Mouse (Mus musculus) heart, postnatal 4 days (tissue): ENCODE data around the gene Defb13. TPM values are rescaled to one million over a fixed set of nuclear protein-coding genes. Genes with fewer than 3 reads are reported as not detected.
"Not testable (repeated sequence)": the region's sequence is repeated elsewhere in the genome, so short reads cannot be mapped to it uniquely, and the experiment has no call there.

Experiments
- DNase-seq: peaks from one replicate; pipeline ENCODE4 v3.0.0; 2021
- total RNA-seq, 2 experiments: library from RNA; stranded (reverse); gene quantifications; 2 replicates each; pipeline ENCODE4 v1.2.3; 2021

Gene Defb13
- total RNA-seq: not detected

GRCm38 (mm10) chr8:21946462-21946861 lies at the start of gene Defb13:
Defb13 (plus strand) TSS chr8:21946762.
- no peak for DNase-seq

DNA sequence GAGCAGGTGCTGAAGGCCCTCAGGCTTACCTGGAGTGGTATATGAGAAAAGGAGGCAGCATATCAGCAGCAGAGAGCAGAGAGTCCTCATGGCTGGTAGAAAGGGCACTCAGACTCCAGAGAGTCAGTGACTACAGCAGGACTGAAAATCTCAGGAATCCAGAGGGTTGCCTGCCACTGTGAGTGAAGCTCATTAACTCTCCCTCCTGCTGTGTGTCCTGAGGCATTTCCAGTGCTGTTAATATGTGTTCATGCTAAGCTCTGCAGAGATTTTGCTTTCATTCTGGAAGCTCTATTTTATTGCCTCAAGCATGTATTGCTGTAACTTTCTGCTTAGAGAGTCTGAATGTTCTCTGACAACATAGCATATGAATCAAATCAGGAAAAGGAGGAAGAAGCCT lies 40.3 kb upstream of the Defb13 start, which contains the start of gene Defb11:
Gene Defb11, minus strand, starts transcription at position 123 of the 400 bp plus-strand sequence.
- not testable (repeated sequence) for DNase-seq

GRCm38 (mm10) chr8:21911931-21912330 lies 34.6 kb upstream of the Defb13 start:
- DNase-seq: no peak

DNA sequence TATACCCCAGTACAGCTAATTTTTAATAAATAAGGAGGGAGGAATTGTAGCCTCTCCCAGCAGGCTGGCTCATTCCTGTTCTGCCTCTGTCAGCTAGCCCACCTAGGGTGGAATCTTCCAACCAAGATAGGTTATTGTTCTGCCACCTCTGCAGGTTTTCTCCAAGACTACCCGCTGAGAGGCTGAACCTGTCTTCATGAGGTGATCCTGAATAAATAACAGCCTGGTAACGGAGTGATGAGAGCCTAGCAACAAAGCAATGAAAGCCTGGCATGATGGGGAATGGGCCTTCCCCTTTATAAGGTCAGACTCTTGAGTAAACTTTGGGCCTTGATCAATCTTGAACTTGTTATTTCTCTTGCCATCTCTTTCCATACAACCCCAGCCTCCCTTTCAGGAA lies 34.0 kb upstream of the Defb13 start:
- DNase-seq: no peak

- DNase-seq: no peak
Observed at GRCm38 (mm10) chr8:21915625-21916024, 30.9 kb upstream of the Defb13 start.

- DNase-seq: not testable (repeated sequence)
Observed at GRCm38 (mm10) chr8:21930754-21931153, 15.8 kb upstream of the Defb13 start.

DNA sequence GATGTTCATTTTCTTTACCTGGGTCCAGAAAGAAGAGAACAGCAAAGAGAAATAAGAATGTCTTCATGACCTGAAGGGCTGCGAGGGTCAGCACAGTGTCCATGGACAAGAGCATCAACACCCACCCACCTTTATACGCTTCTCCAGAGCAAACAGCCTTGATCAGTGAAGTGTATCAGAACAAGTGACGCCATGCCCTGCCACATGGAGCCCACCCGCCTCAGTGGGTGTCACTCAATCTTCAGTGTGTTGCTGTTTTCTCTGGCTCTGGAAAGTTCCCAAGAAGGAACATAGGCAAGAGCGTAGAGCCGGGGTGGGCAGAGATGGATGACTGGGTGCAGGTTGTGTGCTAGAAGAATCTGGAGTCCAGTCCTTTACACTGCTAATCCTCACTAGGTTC lies 14.0 kb upstream of the Defb13 start, which contains the start of gene Defb15:
Gene Defb15, minus strand, starts transcription at position 101 of the 400 bp plus-strand sequence.
- no peak for DNase-seq

- not testable (repeated sequence) for DNase-seq
Observed at GRCm38 (mm10) chr8:21938052-21938451, 8.5 kb upstream of the Defb13 start, which contains the start of gene Defb35. Defb35 (plus strand) TSS chr8:21938352.

DNA sequence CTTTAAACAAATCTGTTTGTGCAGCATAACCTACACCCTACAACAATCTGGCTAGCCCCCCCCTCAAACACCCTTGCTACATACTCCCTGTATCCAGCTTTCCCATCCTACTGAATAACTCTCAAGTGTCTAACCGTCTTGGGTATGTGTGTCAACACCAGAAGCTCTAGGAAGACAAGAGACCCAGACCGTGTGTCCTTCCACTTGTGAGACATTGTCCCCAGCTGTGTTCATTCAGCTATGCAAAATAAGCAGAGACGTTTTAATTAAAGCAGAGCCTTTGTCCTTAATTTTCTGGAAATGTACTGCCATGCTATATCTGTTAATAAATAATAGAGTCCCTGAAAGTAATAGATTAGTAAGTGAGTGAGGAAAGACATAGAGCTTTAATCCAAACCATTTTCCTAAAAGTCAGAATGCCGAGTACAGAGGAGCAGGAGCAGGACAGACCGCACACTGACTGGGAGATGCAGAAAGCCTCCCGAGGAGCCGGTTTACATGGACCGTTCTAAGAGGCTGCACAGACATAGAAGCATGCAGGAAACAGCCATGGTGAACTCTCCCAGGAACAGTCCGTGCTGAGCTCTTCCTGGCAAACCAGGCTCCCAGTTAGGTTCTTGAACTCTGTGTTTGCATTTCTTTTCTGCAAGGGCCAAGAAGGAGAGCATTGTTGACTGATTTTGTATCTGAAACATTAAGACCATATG lies 902 bp downstream of the Defb13 start:
- no peak for DNase-seq

- DNase-seq: peak; percentile 40
Observed at GRCm38 (mm10) chr8:21955321-21955720, 8.8 kb downstream of the Defb13 start.

- DNase-seq: no peak
Observed at GRCm38 (mm10) chr8:21956336-21956735, 9.8 kb downstream of the Defb13 start.

- no peak for DNase-seq
Observed at GRCm38 (mm10) chr8:21958414-21958813, 11.9 kb downstream of the Defb13 start, which contains the start of gene Fam90a1a. Fam90a1a (plus strand) TSS chr8:21958714.

GRCm38 (mm10) chr8:21966646-21967045 lies 20.1 kb downstream of the Defb13 start:
- DNase-seq: no peak

GRCm38 (mm10) chr8:21969475-21969874 lies 22.9 kb downstream of the Defb13 start, which contains the start of gene Ccdc70:
Ccdc70 (plus strand) TSS chr8:21969775.
- no peak for DNase-seq

DNA sequence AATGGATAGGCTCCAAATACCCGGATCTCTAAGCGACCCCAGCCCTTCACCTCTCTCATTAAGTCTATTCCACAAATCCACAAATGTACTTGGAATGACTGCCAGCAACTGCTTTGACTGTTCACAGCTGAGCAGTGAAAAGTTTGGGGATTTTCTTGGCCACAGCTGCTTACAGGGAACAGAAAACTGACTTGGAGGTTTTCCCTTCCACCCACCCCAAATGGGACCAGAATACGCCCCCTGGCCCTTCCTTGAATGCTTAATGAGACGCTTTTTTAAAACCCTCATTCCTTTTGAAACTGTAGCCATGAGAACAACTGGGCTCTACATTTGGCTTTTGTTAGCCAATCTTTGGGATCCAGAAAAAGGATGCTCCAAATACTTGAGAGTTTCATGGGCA lies 31.6 kb downstream of the Defb13 start:
- DNase-seq: no peak

GRCm38 (mm10) chr8:21981664-21982337 lies 35.2 kb downstream of the Defb13 start:
- DNase-seq: no peak

DNA sequence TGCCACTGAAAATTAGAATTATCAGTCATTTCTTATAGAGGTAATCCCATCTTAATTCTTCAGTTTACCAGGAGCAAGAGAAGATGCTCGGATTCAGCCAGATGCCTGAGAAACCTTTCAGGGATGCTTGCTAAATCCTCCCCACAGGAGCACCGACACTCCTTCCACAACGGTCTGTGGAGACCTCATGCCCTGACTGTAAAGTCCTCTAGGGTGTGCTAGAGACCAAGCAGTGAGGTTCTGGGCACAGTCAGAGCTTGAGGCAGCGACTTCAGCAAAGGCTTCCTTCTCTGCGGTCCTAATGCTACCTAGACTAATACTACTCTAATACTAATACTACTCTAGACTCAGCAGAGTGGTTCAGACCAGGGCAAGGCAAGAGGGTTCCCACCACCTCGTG lies 45.6 kb downstream of the Defb13 start:
- peak; percentile 59 for DNase-seq

DNA sequence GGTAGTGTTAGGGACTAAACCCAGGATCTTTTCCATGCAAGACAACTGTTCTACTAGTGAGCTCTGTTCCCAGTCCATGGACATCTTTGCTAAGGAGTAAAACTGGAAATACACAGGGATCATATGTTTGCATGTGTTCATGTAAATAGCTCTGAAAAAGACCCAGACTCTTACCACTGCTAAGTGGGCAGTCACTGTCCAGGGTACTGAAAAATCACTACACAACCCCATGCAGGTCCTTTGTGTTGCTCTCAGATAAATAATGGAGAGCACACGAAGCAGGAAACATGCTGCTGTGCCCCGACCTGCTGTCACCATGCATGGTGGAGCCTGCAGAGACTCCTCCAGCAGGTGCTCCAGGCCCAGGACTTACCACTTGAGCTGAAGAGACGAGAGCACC lies 48.6 kb downstream of the Defb13 start:
- DNase-seq: no peak

Other genes with a start within 250 kb of the Defb13 start
- not detected for gene AY761184, start 243.1 kb upstream of the Defb13 start, total RNA-seq
- gene Defa24, start 212.3 kb upstream of the Defb13 start, total RNA-seq: not detected
- gene Defb50, start 123.2 kb upstream of the Defb13 start, total RNA-seq: not detected
- gene Defb2, start 106.8 kb upstream of the Defb13 start, total RNA-seq: not detected
- not detected for gene Defb10, start 87.9 kb upstream of the Defb13 start, total RNA-seq
- not detected for gene Defb9, start 61.3 kb upstream of the Defb13 start, total RNA-seq
- not detected for gene Defb11, start 40.4 kb upstream of the Defb13 start, total RNA-seq
- not detected for gene Defb15, start 14.1 kb upstream of the Defb13 start, total RNA-seq
- gene Defb35, start 8.4 kb upstream of the Defb13 start, total RNA-seq: not detected
- gene Fam90a1a, start 12.0 kb downstream of the Defb13 start, total RNA-seq: not detected
- not detected for gene Ccdc70, start 23.0 kb downstream of the Defb13 start, total RNA-seq
- under 1 TPM; 0.38 to 0.55 TPM for gene Atp7b, start 113.5 kb downstream of the Defb13 start, total RNA-seq
- gene Alg11, start 114.0 kb downstream of the Defb13 start, total RNA-seq: 10 to 100 TPM; 11.4 to 14.5 TPM
- not detected for gene Nek5, start 178.3 kb downstream of the Defb13 start, total RNA-seq
- gene Nek3, start 219.7 kb downstream of the Defb13 start, total RNA-seq: 1 to 10 TPM; 1.9 to 2.4 TPM
- gene Ckap2, start 239.1 kb downstream of the Defb13 start, total RNA-seq: 10 to 100 TPM; 32.1 to 34.8 TPM
- gene Vps36, start 246.0 kb downstream of the Defb13 start, total RNA-seq: 10 to 100 TPM; 31.4 to 34.2 TPM